Mouse (Mus musculus) spleen, embryonic (tissue): ENCODE data around the gene Filip1l.

Experiments used
- CTCF ChIA-PET: fragments of 350-600 bp; sonication (Branson Sonifier 250); formaldehyde crosslinking; loops from one replicate; lab custom pipeline; 2022; lab: Charles Lee

Filip1l gene

DNA sequence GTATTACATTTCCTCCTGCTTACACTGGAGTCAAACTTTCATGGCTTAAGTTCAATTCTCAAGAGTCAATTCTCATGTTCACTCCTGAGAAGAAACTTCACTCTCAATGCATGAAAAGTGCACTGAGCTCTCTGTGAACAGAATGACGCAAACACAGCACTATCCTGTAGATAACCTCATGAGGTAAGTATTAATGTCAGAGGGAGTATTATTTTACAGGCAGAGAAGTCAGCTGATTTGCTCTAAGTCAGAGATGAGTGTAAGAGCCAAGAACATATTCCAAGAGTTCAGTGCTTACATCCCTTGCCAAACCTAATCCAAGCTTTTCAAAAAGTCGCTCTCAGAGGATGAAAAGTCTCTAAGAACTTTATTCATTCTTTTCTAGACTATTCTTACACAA is 125.6 kb downstream of the Filip1l start:
- CTCF ChIA-PET, result no interaction called here

DNA sequence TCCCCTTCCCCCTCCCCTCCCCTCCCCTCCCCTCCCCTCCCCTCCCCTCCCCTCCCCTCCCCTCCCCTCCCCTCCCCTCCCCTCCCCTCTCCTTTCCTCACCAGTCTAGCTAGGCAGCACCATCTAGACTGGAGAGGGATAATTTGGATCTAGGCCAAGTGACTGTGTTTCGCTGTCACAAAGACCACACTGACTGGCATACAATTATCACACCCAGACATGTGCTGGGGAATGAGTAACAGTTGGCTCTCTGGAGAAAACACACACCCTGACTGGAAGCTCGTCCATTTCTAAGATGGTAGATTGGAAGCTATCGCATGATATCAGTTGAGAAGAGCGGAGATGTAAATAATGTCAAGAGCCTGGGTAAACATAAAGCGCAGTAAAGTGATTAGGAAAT is 126.9 kb downstream of the Filip1l start:
- CTCF ChIA-PET, result no interaction called here

DNA sequence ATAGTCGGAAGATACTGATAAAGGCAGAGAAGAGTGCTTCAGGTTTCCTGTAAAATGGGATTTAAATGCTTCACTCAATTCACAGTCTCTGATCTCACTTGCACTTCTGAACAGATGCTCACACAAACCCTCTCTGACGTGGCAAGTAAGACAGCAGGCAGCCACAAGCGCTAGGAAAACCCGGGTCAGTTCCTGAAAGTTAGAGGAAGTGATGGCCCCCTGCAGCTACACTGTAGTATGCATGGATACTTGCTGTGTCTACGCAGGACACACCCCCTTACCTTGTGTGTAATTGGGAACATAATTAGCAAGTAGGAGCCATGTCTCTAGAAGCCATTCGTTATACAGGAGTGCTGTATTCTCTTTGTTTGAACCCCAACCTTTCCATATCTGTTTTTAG is 129.4 kb downstream of the Filip1l start:
- CTCF ChIA-PET, result interaction anchor here (0.7 kb wide), 1 partner anchor 60 kb away, joined by 3 read pairs; no protein-coding TSS in a partner anchor

DNA sequence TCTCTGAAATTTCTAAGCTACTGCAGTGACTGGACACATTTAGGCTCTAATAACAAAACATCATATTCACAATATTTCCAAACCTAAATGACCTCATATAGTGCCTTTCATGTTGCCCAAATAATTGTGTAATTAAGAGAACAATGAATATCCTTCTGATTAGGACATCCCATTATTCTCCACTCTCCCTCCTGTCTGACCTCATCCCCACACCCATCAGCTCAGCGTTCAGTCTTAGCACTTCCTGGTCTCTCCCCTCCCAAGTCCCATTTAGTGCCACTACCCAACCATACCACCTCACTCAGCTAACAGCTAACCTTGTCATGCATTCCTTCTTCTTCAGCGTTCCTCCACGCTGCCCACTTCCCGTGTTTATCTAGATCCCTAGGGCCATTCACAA is 130.0 kb downstream of the Filip1l start:
- CTCF ChIA-PET, result interaction anchor here (0.7 to 1.1 kb wide), 2 partner anchors 13 to 59 kb away, joined by 3 to 4 read pairs; no protein-coding TSS in a partner anchor

DNA sequence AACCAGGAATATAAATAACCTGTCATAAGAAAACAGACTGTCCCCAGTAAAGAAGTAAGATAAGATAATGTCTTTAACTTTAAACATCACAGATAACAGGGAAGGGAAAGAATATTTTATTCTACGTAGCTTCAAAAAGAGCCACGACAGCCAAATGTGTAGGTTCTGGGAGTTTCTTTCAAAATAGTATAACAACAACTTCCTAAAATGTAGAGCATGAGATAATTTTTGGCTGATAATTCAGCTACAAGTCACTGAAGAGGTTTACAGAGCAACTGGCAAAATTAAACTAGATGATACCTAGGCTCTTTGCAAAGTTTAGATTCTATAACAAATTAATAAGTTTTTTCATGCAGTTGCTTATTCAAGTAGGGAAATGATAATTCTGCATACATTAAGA is 130.6 kb downstream of the Filip1l start:
- CTCF ChIA-PET, result interaction anchor here (1.1 kb wide), 1 partner anchor 12 kb away, joined by 4 read pairs; no protein-coding TSS in a partner anchor

DNA sequence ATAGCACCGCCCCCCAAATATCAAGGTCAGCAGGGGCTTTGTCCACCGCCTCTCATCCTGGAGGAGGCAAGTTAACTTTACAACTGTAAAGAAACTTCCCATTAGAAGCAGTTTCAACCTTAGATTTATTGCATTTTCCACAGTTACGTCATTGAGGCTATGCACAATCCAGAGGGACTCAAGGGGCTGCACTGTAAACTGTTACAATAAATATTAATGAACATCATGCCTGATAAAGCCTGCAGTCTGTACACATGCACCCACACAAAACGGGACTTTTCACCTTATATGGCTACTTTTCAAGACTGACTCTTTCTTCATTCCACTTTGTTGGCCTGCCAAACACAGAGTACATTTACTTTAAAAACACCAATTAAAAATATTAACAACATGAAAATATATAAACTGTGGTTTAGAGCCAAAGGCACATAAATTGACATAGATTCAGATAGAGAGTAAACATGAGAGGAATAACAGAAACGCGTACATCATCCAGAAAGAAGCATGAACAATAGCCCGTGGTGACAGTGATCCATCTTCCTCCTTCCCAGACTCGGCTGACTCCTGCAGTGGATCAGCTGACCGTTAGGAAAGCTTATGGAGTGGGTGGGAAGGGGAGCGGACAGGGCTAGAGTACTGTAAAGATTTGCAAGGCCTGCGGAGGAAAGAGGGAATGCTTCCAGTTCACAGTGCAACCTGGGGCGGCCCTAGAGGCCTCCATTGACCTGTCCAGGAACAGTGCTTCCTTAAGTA is 131.3 kb downstream of the Filip1l start:
- CTCF ChIA-PET, result no interaction called here

DNA sequence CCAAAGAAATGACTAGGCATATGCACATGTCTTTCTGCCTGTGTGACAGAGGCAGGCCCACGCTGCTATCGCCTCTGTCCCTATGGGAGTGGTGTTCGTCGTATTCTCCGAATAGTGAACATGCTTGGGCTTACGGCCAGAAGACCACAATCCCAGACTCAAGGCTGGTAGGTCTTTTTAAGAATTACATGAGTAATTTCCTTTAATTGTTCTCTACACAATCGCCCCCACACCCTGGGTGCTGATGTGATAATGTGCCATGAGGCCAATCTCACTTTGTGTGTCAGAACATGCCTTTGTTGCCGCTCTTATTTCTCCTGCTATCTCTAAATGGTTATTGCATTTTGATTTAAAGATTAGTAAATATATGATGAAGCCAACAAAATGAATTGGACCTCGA is 132.4 kb downstream of the Filip1l start:
- CTCF ChIA-PET, result no interaction called here

DNA sequence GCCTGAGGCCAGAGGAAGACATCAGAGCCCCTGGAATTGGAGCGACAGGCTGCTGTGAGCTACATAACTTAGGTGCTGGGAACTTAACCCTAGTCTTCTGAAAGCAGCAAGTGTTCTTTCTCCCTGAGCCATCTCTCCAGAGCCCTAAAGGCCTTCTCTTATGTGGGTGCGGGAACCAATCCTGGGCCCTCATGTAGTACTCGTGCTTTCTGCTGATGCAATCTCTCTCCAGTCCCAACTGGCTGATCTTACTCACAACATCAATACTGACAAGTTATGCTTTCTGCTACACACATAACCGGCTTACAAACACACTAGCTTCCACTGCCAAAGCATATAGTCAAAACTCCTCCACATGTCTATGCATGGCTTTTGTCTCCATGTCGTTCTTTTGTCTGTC is 133.4 kb downstream of the Filip1l start:
- CTCF ChIA-PET, result no interaction called here

DNA sequence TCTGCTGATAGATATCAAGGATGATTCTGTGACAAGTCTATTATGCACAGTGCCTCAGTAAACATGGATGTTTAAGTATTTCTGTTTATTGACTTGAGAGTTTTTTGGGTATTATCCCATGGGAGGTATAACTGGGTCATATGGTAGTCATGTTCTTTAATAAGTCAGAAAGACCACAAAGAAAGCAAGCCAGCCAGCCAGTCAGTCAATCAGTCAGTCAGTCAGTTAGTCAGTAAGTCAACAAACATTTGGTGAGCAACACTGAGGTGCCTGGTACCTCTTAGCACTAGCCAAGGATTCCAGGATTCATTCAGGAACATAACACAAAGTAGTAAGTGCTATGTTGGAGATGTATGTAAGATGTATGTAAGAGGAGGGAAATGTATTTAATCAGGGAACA is 135.8 kb downstream of the Filip1l start:
- CTCF ChIA-PET, result no interaction called here

DNA sequence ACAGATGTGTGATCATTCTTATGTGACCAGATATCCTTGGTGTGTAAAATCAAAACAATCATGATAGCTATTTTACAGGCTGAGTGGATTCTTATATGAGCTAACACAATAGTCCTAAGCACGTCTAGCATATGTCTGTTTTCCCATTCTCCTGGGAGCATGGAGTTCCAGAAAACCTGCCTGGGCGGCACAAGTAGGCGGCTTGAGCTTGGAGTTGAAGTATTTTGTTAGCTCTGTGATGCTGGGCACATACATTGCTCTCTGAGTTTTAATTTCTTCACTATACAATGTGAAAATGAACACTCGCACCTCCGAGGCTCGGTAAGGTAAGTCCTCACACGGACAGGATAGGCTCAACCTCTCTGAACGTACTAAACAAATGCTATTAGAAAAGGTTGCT is 137.8 kb downstream of the Filip1l start:
- CTCF ChIA-PET, result interaction anchor here (0.5 to 0.6 kb wide), 2 partner anchors 1632 to 1756 kb away, joined by 3 to 6 read pairs; no protein-coding TSS in a partner anchor

DNA sequence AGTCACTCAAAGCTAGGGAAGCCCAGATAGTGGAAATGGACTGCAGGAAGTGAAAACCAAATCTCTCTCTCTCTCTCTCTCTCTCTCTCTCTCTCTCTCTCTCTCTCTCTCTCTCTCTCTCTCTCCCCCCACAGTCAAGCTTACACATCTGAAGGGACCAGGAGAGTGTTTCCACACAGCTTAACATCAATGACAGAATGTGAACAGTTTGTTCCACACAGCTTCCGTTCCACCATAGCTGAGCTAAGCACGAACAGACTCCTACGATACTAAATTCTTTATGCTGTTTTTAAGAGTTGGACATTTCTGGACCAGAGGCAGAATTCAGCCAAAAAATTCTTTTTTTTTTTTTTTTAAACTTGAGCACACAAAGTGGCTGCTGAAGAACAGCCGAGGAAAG is 139.0 kb downstream of the Filip1l start:
- CTCF ChIA-PET, result no interaction called here

DNA sequence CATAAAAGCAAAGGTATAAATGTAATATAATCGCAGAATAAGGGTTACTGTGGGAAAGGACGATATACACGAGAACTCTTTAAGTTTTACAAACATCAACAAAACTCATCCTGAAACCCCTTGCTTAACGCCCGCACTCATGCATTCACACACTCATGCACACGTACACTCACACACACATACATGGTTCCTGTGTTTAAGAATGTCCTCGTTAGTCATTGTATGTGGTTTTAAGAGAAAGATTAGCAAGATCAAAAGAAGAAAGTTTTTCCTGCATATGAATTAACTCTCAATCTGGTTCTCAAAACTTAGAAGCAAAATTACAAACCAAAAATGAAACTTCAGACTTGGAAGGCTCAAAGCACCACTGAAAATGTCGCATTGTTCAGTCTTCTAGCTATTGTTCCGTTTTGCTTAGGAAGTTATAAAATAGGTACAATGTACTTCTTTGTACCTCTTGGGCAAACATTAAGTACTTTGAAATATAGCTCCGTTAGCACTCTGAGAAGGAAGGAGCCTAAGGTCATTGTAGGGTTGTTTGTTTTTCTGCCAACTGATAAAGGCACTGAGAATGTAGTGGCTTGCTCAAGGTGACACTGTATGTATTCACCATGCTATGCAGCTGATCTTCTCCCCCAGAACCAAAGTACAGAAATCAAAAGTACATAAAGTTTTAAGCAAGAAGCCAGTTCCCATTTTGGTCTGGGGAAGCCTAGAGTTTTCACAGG is 142.7 kb downstream of the Filip1l start:
- CTCF ChIA-PET, result interaction anchor here (0.6 to 1.1 kb wide), 3 partner anchors 13 to 63 kb away, joined by 3 to 4 read pairs (median 3); no protein-coding TSS in a partner anchor

DNA sequence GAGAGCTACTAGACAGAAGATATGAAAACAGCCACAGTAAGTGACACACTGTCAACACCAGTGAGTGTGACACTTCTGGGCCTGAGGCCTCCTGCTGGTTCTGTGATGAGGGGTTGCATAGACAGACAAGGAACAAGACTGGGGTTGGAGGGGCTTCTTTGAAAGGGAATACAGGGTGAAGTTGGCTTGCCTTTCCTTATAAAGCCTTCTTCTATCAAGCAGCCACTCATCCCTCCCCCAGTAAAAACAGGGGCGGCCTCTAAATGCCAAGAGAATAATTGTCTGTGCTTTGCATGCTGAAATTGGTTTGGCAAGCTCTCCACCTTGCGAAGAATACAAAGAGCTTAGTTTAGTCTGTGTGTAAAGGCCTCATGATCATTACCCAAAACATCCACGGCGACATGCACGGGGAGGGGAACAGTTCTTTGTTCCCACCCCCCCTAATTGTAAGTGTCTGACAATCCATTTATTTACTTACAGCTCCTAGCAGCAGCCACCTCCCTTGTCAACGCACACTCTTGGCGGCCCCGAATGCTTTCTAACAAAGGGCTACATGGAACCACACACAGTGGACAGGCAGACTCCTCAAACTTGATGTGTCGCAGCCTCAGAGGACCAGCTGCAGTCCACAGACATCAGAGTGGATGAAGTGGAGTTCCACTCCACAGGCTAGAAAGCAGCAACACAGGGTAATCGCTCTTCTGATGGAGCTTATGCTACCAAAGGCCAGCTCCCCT is 143.7 kb downstream of the Filip1l start:
- CTCF ChIA-PET, result interaction anchor here (1.1 kb wide), 1 partner anchor 37 kb away, joined by 3 read pairs; no protein-coding TSS in a partner anchor

DNA sequence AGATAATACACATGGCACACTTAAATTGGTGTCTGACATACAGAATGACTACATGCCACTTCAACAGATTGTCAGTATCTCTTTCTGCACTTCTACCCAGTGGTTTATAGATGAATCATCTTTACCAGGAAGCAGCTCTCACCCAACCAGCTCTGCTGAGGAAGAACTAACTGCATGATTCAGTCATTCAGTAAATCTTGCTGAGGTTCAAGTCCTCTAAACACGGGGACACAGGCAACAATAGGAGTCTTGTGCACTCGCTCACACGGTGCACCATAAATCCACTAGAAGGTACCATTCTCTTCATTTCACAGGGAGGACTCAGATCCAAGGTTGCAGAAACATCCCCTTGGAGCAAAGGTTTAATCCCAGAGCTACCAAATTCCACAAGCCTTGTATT is 148.0 kb downstream of the Filip1l start:
- CTCF ChIA-PET, result no interaction called here

DNA sequence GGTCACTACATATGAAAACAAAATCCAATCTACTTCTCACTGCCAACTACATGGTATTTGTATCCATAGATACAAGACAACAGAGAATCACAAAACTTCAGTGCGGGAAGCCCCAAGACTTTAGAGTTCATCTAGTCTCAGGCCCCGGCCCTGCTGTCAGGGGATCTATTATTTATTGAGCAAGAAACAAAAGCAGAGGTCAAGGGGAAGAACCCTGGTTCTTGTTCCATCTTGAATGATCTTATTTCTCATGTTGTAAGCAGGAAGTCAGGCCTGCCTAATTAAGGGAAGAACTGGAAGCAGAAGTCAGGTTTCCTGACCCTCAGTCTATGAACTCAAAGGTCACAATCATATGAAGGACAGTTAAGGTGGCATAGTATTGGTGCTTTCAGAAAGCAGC is 149.3 kb downstream of the Filip1l start:
- CTCF ChIA-PET, result no interaction called here

DNA sequence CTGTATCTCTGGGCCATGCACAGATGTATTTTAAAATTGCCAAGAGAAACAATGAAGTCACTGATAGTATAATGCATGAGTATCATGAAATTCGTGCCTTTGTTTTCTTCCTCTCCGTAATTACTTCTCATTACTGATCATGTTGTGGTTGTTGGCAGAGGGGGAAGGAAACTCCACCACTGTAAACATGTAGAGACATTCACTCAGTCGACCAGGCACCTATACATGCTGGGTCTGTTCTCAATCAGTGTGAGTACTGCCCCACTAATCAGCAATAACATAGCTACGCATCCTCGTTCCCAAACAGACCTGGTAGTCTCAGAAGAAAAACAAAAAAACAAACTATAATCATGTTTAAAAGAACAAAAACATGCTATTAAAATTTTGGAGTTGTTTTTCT is 149.9 kb downstream of the Filip1l start:
- CTCF ChIA-PET, result no interaction called here

DNA sequence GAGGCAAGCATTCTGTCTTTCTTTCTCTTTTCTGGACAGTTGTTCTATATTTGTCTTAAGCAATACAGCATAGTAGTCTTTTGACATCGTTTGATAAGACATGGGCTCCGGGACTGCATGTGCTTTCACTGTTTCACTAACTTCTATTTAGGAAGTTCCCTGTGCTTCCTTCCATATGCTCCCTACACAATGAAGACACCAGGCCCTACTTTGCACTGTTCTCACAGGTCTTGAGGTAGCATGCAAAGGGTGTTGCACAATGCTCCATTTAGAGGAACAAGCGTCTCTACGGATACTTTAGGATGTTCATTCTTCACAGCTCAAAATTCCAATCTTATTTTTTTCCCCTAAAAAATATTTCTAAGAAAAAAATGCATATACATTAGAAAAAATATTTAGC is 151.8 kb downstream of the Filip1l start:
- CTCF ChIA-PET, result no interaction called here

DNA sequence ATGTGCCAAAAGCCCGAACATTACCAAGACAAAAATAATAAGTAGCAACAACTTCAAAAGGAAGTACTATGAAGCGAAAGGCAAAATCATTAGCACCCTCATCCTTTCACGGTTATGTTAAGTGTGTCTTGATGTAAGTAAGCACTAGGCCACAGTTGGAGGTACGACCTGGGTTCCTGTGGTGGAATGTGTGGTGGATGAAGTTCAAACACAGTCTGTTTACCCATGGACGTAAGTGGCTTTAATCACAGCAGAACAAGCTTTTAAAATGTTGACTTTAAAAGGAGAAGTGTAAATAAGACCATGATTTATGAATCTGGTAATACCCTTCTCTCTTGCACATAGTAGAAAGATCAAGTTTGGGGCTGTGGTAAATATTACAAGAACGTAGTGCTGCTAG is 153.2 kb downstream of the Filip1l start:
- CTCF ChIA-PET, result interaction anchor here (0.9 to 1.0 kb wide), 2 partner anchors 11 to 25 kb away, joined by 3 read pairs; no protein-coding TSS in a partner anchor

DNA sequence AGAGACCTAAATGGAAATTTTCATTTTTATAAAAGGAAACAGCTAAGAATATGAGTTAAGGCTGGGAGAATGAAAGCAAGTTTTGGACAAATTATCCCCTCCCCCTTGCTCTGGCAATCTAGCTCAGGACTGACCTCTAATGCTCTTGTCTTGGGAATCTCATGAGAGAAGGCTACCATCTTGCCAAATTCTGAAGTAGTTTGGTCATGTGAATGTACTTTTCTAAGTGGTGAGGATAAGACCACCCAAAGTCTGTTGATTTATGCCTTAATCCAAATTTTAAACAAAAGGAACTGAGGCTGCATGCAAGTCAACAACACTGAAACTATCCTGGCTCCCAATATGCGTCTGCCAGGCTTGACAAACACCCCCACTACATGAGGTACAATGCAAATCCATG is 155.5 kb downstream of the Filip1l start:
- CTCF ChIA-PET, result no interaction called here

DNA sequence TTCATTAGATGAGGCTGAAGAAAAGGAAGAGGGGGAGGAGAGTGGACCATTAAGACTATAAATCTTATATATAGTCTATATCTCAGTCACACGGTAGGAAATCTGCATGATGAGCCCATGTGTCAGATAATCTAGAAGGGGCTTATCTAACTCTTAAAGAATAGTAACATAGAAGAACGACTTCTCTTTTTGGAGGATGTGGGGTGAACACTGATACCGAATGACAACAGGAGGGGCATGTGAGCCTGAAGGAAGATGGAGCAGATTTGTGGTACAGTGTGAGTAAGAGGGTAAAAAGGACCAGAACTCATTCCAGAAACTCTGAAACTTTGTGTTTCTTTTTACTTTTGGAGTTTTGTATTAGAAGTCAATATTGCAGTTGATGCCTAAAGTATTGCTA is 156.2 kb downstream of the Filip1l start:
- CTCF ChIA-PET, result no interaction called here

DNA sequence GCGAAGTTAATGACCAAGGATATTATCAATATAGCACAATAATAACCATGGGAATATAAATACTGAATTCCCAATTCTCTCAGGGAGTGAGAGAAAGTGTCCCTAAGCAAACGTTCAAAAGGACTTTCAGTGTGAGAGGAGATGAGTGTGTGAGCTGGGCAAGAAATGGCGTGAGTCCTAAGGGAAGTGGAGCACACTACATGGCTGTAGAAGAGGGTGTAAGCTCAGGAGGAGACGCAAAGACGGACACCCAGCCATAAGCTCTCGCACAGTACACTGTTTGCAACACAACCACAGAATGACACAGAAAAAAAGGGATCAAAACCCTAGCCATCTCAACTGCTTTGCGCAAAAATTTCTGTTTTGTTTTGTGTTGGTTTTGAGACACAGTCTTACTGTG is 160.7 kb downstream of the Filip1l start:
- CTCF ChIA-PET, result interaction anchor here (0.7 kb wide), 1 partner anchor 108 kb away, joined by 3 read pairs; no protein-coding TSS in a partner anchor

DNA sequence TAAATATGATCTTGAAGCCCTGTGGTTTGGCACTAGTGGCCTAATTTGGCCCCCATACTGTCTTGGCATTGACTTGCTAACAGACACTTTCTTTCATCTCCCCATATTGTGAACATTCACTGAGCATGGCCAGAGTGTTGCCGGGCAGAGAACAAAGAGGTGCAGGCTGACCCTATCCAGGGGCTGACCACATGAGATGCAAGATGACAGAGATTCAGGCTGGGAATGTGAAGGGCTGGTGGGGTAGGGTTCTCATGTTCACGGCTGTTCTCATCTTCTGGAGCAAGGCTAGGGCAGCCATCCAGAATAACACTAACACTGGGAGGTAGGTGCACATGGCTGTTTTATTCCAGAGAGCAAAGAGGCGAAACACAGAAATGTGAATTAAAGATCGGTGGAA is 161.5 kb downstream of the Filip1l start:
- CTCF ChIA-PET, result interaction anchor here (0.7 kb wide), 1 partner anchor 1716 kb away, joined by 7 read pairs; no protein-coding TSS in a partner anchor
